Mouse (Mus musculus): ENCODE results near the gene Dab2ip. TPM values are rescaled to one million over a fixed set of nuclear protein-coding genes. Genes with fewer than 3 reads are reported as not detected.

Dab2ip gene
- total RNA-seq, 2 experiments from 2014 or later, result 44.3 to 56.9 TPM

DNA sequence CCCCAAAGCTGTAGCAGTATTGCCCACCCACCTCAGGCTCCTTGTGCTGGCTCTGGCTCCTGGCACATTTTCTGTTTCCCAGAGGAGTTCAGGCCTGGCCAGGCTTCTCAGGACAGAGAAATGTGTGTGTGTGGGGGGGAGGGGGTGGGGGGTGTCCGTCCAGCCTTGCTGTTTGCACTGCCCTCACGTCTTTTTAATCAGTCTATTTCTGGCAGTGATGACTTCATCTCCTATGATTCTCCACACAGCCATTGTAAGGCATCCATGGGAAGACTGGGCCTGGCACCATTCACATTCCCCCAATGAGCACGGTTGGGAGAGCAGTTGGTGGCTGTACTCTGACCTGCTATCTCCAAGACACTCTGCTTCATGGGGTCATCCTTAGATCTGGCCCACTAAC lies 125.9 kb downstream of the Dab2ip start:
- no peak for DNase-seq

DNA sequence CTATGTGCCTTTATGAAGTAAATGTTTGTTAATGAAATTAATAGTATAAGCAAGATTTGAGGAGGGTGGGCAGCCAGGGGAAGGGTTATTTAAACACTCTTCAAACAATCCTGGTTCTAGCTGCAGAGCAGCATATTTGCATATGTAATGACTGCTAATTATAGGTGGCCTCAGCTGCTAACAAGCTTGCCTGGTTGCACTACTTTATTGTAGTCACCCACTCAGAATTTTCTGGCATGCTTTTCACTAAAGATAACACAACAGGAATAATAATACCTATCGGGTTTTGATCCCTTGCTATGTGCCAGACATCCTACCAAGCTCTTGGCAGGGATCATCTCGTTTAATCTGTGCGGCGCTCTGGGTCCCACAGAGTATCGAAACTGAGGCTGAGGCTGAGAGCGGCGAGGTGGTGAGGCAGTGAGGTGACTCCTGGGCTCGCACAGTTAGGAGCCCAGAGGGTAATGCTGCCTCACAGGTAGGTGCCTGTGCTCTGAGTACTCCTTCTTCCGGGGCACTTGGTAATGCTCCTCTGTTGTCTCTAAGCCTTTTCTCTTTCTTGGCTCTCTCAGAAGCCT lies 126.8 kb downstream of the Dab2ip start:
- no peak for DNase-seq

DNA sequence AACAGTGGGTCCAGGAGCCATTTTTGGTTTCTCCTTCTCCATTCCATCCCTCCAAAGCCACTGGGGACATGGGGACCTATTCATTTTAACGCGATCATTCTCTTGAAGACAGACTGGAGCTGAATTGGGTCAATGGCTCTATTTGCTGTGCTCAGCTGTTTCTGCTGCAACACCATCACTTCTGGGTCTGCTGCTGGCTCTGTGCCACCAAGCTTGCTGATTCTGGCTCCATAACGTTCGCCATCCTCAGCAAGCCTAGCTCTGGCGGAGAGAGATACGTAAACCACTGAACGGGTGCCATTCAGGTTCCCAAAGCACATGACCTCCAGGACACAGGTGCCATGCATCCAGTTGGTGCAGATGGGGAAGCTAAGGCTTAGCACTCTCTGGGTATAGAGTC lies 128.0 kb downstream of the Dab2ip start:
- no peak for DNase-seq

GRCm38 (mm10) chr2:35687557-35688070 lies 129.5 kb downstream of the Dab2ip start:
- DNase-seq, result no peak

- DNase-seq, result no peak
Observed at GRCm38 (mm10) chr2:35688121-35688520, 130.1 kb downstream of the Dab2ip start.

GRCm38 (mm10) chr2:35688581-35688980 lies 130.5 kb downstream of the Dab2ip start:
- DNase-seq, result no peak

- DNase-seq, result no peak
Observed at GRCm38 (mm10) chr2:35689881-35690280, 131.8 kb downstream of the Dab2ip start.

- peak; percentile 50 for DNase-seq
Observed at GRCm38 (mm10) chr2:35691257-35692049, 133.4 kb downstream of the Dab2ip start.

GRCm38 (mm10) chr2:35692272-35692900 lies 134.3 kb downstream of the Dab2ip start:
- DNase-seq, result no peak

DNA sequence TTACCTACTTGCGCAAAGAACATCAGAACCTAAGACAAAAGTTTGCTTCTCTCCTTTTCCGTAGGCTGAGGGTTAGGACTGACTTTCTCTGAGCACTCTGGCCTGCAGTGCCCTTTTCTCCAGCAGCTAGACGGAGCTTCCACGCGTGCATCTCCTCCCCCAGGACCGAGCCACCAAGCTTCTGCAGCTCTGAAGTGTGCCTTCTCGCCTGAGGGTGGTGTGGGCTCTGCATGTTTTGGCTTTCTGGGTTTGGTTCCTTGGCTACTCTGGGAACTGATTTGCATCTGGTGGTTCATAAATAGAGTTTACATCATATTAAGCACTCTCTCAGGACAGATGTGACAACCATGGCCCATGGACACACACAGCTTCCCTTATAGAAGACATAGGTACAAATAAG lies 135.0 kb downstream of the Dab2ip start:
- DNase-seq, result no peak

GRCm38 (mm10) chr2:35694111-35694510 lies 136.0 kb downstream of the Dab2ip start:
- DNase-seq, result no peak

DNA sequence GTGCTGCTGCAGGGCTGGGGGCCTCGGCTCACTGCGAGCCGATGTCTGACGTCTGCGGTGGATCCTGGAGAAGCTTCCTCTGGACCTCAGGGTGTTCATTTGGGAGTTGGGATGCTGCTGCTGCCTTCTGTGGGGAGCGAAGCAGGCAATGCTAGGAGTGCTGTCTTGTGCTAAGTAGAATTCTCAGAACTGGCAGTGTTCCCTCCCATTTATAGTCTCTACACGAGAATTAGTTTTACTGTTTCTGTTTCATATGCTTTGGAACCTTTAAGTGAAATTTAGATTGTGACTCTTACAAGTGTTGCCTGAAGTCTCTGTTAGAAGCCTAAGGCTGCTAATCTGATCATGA lies 138.1 kb downstream of the Dab2ip start:
- DNase-seq, result no peak

DNA sequence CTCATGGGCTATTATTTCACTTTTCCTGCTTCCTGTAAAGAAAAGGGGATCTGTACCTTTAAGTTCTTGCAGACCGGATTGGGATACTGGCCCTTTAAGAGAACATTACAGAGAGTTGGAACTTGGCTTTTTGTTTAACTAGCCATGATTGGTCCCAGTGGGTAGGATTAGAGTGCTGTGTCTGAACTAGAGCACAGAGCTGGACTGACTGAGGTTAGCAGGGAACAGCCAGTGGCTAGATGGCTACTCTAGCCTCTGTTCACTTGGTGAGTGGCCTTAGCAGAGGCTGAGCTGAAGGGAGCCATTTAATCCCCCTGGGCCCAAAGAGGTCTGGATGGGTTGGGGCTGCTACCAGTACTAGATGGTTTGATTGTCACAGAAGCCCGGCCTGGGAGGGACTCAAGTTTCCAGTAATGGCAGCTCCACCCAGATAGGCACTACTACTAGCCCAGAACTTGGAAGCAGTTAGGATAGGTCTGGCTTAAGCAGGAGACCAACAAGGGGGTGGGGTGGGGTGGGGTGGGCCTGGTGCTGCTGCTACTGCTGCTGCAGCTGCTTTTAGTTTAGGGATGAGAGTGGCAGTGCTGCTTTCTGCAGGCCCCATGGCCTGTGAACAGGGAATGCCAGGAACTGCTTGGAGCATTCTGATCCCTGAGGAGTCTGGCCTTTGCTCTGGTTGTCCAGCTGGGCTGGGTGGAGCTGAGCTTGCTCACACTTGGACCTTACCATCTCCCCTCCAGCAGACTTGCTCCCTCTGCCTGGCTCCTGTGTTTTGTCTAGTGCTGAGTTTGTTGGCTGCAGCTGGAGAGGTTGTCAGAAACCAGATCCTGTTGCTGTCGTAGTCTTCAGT lies 138.7 kb downstream of the Dab2ip start:
- DNase-seq, result peak; percentile 36

DNA sequence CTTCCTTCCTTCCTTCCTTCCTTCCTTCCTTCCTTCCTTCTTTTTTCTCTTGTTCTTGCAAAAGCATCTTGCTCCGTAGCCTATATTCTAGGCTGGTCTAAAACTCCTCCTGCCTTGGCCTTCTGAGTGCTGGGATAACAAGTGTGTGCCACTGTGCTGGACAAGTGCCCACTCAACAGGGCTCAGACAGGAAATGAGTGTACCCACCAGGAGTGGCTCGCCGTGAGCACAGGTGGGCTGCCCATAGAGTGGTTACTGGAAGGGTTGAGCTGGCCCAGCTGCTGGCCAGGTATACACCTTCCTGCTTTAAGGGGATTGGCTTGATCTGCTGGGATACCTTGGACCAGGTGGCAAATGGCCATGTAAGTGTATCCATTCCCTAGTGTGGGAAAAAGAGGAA lies 139.7 kb downstream of the Dab2ip start:
- DNase-seq, result no peak

GRCm38 (mm10) chr2:35700966-35701365 lies 142.9 kb downstream of the Dab2ip start:
- no peak for DNase-seq

DNA sequence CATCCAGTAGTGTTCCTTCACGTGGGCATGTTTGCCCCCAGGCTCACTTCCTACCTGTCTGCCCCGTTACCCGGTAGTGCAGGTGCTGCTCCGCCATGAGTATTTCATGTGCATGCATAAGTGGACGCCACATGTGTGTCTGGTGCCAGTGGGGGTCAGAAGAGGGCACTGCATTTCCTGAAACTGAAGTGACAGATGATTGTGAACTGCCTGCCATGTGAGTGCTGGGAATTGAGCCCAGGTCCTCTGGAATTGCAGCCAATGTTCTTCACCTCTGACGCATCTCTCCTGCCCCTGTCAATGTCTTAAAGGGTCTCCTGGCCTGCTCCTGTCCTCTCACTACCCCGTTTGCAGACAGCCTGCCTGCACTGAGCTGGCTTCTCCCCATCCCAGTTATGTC lies 143.9 kb downstream of the Dab2ip start:
- no peak for DNase-seq

DNA sequence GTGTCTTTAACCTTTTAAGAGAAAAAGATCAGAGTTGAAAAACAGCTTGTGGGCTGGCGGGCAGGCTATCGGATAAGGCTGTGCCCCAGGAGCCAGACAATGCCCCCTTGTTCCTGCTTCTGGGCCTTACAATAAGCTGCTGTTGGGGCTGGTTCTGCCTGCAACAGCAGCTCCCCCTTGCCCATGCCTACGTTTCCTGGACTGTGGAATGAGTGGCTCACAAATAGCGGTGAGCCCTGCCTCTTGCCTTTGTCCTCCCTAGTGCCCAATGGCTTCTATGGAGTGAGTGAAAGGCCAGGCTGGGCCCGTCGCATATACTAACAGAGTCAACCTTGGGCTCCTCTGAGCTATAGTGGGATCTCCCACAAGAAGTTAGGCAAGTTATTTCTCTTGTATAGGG lies 144.5 kb downstream of the Dab2ip start:
- no peak for DNase-seq

GRCm38 (mm10) chr2:35703241-35703640 lies 145.2 kb downstream of the Dab2ip start:
- DNase-seq, result no peak

- DNase-seq, result no peak
Observed at GRCm38 (mm10) chr2:35712611-35713010, 154.5 kb downstream of the Dab2ip start.

DNA sequence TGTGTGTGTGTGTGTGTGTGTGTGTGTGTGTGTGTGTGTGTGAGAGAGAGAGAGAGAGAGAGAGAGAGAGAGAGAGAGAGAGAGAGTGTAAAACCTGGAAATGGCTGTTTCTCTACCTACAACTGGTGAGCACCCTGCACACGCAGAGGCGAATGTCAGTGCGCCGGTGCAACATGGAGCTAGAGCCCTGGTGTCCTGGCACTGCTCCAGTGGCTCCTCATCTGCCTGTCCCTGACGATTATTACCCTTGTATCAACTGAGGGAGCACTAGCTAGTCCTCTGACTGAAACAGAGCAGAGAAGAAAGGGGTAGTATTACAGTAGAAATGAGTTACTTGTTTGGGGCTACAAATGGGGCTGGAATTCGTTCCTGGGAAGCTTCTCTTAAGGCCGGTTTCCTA lies 155.4 kb downstream of the Dab2ip start:
- no peak for DNase-seq

DNA sequence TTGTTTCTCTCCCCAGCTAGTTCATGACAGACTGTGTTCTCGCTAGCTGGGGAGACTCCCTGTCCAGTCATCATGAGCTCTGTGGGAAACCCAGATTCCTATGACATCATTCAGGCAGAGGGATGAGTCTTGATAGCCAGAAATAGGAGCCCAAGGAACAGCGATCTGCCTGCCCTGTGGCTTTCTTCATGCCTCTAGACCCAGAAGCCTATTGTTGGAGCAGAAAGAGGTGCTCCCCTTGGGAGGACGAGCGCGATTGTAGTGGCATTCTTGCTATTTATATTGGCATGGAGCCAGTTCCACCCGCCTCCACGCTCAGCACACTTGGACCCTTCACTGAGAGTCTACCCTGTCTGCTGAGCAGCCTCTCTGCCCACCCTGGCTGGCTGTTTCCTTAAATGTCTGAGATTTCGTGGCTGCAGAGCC lies 156.7 kb downstream of the Dab2ip start:
- DNase-seq, result no peak

DNA sequence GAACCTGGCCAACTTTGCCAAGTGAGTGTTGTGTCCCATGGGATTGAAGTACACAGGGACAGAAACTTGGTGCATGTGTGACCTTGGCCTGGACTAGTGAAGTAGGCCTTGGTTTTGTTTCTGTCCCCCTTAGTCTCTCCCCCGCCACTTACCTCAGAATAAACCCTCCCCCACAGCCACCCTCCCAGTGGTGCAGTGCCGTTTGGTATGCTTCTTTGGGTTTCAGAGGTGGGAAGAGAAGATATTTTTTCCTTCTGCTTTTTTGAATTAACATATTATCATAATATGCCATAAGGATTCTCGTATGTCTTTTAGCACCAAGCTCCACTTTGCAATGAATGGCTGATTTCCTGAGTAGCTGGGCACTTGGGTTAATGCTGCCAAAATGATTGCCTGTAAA lies 157.4 kb downstream of the Dab2ip start:
- no peak for DNase-seq

DNA sequence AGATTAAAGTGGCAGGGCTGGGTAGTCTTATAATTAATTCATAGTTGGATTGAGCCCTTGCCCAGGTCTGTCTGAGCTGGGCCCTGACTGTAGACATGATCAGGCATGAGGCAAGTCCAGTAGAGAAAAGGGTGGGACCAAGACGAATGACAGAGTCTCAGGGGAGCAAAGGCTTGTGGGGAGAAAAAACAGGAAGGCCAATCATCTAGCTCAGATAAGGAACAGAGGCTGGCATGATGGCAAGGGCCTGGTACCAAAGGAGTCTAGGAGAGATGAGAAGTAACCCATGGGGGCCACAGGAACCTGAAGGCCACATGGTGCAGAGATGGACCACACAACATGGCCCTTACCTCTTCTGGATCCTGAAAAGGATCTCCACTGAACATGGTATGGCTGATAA lies 158.1 kb downstream of the Dab2ip start:
- DNase-seq, result no peak

All from gastrocnemius, postnatal 10 days (tissue).